ENCODE assay signal across 10 mouse cellular contexts in genomic region chr7:127616336-127616735, GRCm38 (mm10). TPM values are rescaled to one million over a fixed set of nuclear protein-coding genes. Genes with fewer than 3 reads are reported as not detected.
DNase-seq lines count a peak whose midpoint lies in the region; ATAC-seq and TF ChIP-seq lines count a peak whose summit lies in the region.
"Had no signal": no experiment of that assay in that cellular context is flagged by ENCODE, and none has a peak within 500 bp of the region (broad histone marks: within the 10 kb centered on the region; RNA-seq: fewer than 3 reads in every experiment).

No protein-coding gene starts in this region.

- H3K9ac ChIP-seq in kidney, embryonic 15.5 days = no peak overlapping the region
- no peak overlapping the region for H3K9ac ChIP-seq in forebrain, embryonic 11.5 days (ENCODE audit: low read length)
- no peak overlapping the region for H3K9ac ChIP-seq in limb, embryonic 12.5 days (replicated peaks)
- no peak overlapping the region for H3K9ac ChIP-seq in intestine, embryonic 16.5 days (ENCODE audit: low read depth, low read length)

- WGBS in kidney, embryonic 15.5 days = 62% methylated on average over 1 of the region's 1 CpGs
- WGBS in forebrain, embryonic 11.5 days = 75% methylated on average over 1 of the region's 1 CpGs
- WGBS in limb, embryonic 12.5 days = 74% methylated on average over 1 of the region's 1 CpGs
- 17% methylated on average over 1 of the region's 1 CpGs for WGBS in thymus, adult 2 months
- WGBS in intestine, embryonic 16.5 days = 56% methylated on average over 1 of the region's 1 CpGs

- no peaks in the 10 kb centered on the region for H3K27me3 ChIP-seq in kidney, embryonic 15.5 days
- no peaks in the 10 kb centered on the region for H3K27me3 ChIP-seq in forebrain, embryonic 11.5 days (ENCODE audit: control insufficient read depth, insufficient read depth, low read length)
- no peaks in the 10 kb centered on the region for H3K27me3 ChIP-seq in limb, embryonic 12.5 days
- H3K27me3 ChIP-seq in thymus, adult 2 months (ENCODE audit: control insufficient read depth, insufficient read depth, low read length) = no peaks in the 10 kb centered on the region
- H3K27me3 ChIP-seq in intestine, embryonic 16.5 days (replicated peaks; ENCODE audit: control insufficient read depth, insufficient read depth, low read length) = no peaks in the 10 kb centered on the region

- H3K4me3 ChIP-seq in kidney, embryonic 15.5 days (replicated peaks) = no peak overlapping the region; the same call in 1 of the 2 replicates
- H3K4me3 ChIP-seq in forebrain, embryonic 11.5 days (ENCODE audit: low read depth, low read length) = no peak overlapping the region
- peak overlapping the region; percentile 100; the same call in 1 of the 2 replicates for H3K4me3 ChIP-seq in limb, embryonic 12.5 days (replicated peaks)
- peak overlapping the region; percentile 12; the same call in 1 of the 2 replicates for H3K4me3 ChIP-seq in thymus, adult 2 months (ENCODE audit: control insufficient read depth, insufficient read depth, low read length)
- H3K4me3 ChIP-seq in intestine, embryonic 16.5 days (ENCODE audit: low read length) = no peak overlapping the region

- H3K36me3 ChIP-seq in kidney, embryonic 15.5 days = peaks cover 20% of the 10 kb centered on the region
- peaks cover 8% of the 10 kb centered on the region; the same call in 1 of the 2 replicates for H3K36me3 ChIP-seq in forebrain, embryonic 11.5 days (ENCODE audit: control insufficient read depth, insufficient read depth, low read length)
- H3K36me3 ChIP-seq in limb, embryonic 12.5 days = peaks cover 17% of the 10 kb centered on the region
- H3K36me3 ChIP-seq in thymus, adult 2 months (ENCODE audit: control insufficient read depth, insufficient read depth, low read length) = no peaks in the 10 kb centered on the region
- peaks cover 13% of the 10 kb centered on the region for H3K36me3 ChIP-seq in intestine, embryonic 16.5 days (ENCODE audit: control insufficient read depth, insufficient read depth, low read length)

- TF ChIP-seq POLR2A in thymus, adult 2 months (IDR thresholded peaks at IDR 0.05; ENCODE audit: control insufficient read depth, extremely low read depth, insufficient read depth, low read length, poor library complexity) = no peak

- intact Hi-C loops in left cerebral cortex, postnatal 14 days (cut with DNase I) = no loop called here

- peak overlapping the region; percentile 79; the same call in 1 of the 2 replicates for H3K4me2 ChIP-seq in kidney, embryonic 15.5 days
- peak overlapping the region; percentile 21; the same call in 1 of the 2 replicates for H3K4me2 ChIP-seq in forebrain, embryonic 11.5 days (ENCODE audit: low read depth, low read length, severe bottlenecking)
- 0 out of 2 replicates have a peak overlapping the region, but pooled peaks have one; percentile 77 for H3K4me2 ChIP-seq in limb, embryonic 12.5 days
- H3K4me2 ChIP-seq in intestine, embryonic 16.5 days (ENCODE audit: low read depth, low read length) = no peak overlapping the region

- ATAC-seq in kidney, embryonic 15.5 days (replicated peaks; ENCODE audit: low FRiP score) = no peak
- ATAC-seq in forebrain, embryonic 11.5 days (replicated peaks; ENCODE audit: low FRiP score) = no peak
- no peak for ATAC-seq in limb, embryonic 12.5 days (ENCODE audit: insufficient number of reproducible peaks, insufficient read depth, low FRiP score, low TSS enrichment, low read depth)
- no peak for ATAC-seq in intestine, embryonic 16.5 days

- H3K9me3 ChIP-seq in kidney, embryonic 15.5 days (replicated peaks) = no peaks in the 10 kb centered on the region
- no peaks in the 10 kb centered on the region for H3K9me3 ChIP-seq in forebrain, embryonic 11.5 days (ENCODE audit: control insufficient read depth, low read length)
- peaks cover 6% of the 10 kb centered on the region; the same call in 1 of the 2 replicates for H3K9me3 ChIP-seq in limb, embryonic 12.5 days
- no peaks in the 10 kb centered on the region for H3K9me3 ChIP-seq in intestine, embryonic 16.5 days (ENCODE audit: control insufficient read depth, low read length)

- no peak for DNase-seq in kidney, postnatal 4 days
- no peak for DNase-seq in forebrain, embryonic 11.5 days (ENCODE audit: low spot score)
- peak; percentile 56 for DNase-seq in thymus, adult 2 months
- DNase-seq in left cerebral cortex, postnatal 14 days (ENCODE audit: low spot score in 2 of 2) = no peak
- DNase-seq in kidney, postnatal 36 days = no peak
- DNase-seq: heart, adult 11 months; liver had no signal

- H3K27ac ChIP-seq in kidney, embryonic 15.5 days = peak overlapping the region; percentile 45; the same call in 1 of the 2 replicates
- H3K27ac ChIP-seq in forebrain, embryonic 11.5 days (ENCODE audit: low read depth, low read length) = no peak overlapping the region
- H3K27ac ChIP-seq in limb, embryonic 12.5 days = no peak overlapping the region
- peak overlapping the region; percentile 96 for H3K27ac ChIP-seq in thymus, adult 2 months (ENCODE audit: control insufficient read depth, insufficient read depth, low read length)
- H3K27ac ChIP-seq in intestine, embryonic 16.5 days (ENCODE audit: low read length) = no peak overlapping the region

- H3K4me1 ChIP-seq in kidney, embryonic 15.5 days = peaks cover 20% of the 10 kb centered on the region
- peaks cover 14% of the 10 kb centered on the region; the same call in 1 of the 2 replicates for H3K4me1 ChIP-seq in forebrain, embryonic 11.5 days (replicated peaks; ENCODE audit: control insufficient read depth, insufficient read depth, low read length)
- H3K4me1 ChIP-seq in limb, embryonic 12.5 days (replicated peaks) = peaks cover 15% of the 10 kb centered on the region
- peaks cover 19% of the 10 kb centered on the region for H3K4me1 ChIP-seq in thymus, adult 2 months (replicated peaks; ENCODE audit: control insufficient read depth, insufficient read depth, low read length)
- H3K4me1 ChIP-seq in intestine, embryonic 16.5 days (ENCODE audit: control insufficient read depth, insufficient read depth, low read length) = peaks cover 6% of the 10 kb centered on the region

- TF ChIP-seq CTCF in thymus, adult 2 months (IDR thresholded peaks at IDR 0.05; ENCODE audit: borderline replicate concordance, control insufficient read depth, extremely low read depth, insufficient read depth, low read length, poor library complexity) = no peak

RNA-seq across cellular contexts. Expression of gene Zfp629, which starts 0.7 kb away (rescaled TPM):
- polyA plus RNA-seq in kidney, embryonic 15.5 days (2015; fragmentation: Nextera tagmentation; extraction: Ambion mirVana) = 17.2 and 18.9 TPM in 2 replicates
- 33.4 and 36.6 TPM in 2 replicates for polyA plus RNA-seq in forebrain, embryonic 11.5 days (2014; fragmentation: Nextera tagmentation; extraction: Ambion mirVana)
- 26.1 and 30.1 TPM in 2 replicates for polyA plus RNA-seq in limb, embryonic 12.5 days (2016; fragmentation: Nextera tagmentation; extraction: Ambion mirVana)
- polyA plus RNA-seq in thymus, adult 2 months (2012; rRNA removed) = 27.7 and 33.1 TPM in 2 replicates
- 7.9 and 8.5 TPM in 2 replicates for polyA plus RNA-seq in intestine, embryonic 16.5 days (2015; fragmentation: Nextera tagmentation; extraction: Ambion mirVana)
- total RNA-seq in left cerebral cortex, postnatal 14 days (2021) = 10 to 100 TPM; 24.1 to 25.7 TPM

RNA-seq across cellular contexts. Expression of gene Rnf40, which starts 27.8 kb away (rescaled TPM):
- polyA plus RNA-seq in kidney, embryonic 15.5 days (2015; fragmentation: Nextera tagmentation; extraction: Ambion mirVana) = 47.2 and 48.3 TPM in 2 replicates
- polyA plus RNA-seq in forebrain, embryonic 11.5 days (2014; fragmentation: Nextera tagmentation; extraction: Ambion mirVana) = 59.1 and 66.3 TPM in 2 replicates
- polyA plus RNA-seq in limb, embryonic 12.5 days (2016; fragmentation: Nextera tagmentation; extraction: Ambion mirVana) = 61.6 and 66.6 TPM in 2 replicates
- polyA plus RNA-seq in thymus, adult 2 months (2012; rRNA removed) = 65.9 and 67.4 TPM in 2 replicates
- polyA plus RNA-seq in intestine, embryonic 16.5 days (2015; fragmentation: Nextera tagmentation; extraction: Ambion mirVana) = 34.3 and 35.2 TPM in 2 replicates
- total RNA-seq in left cerebral cortex, postnatal 14 days (2021) = 10 to 100 TPM; 69.5 to 74.7 TPM

RNA-seq across cellular contexts. Expression of gene Ccdc189, which starts 27.9 kb away (rescaled TPM):
- 14.1 and 16.4 TPM in 2 replicates for polyA plus RNA-seq in kidney, embryonic 15.5 days (2015; fragmentation: Nextera tagmentation; extraction: Ambion mirVana)
- 13.5 and 17.7 TPM in 2 replicates for polyA plus RNA-seq in forebrain, embryonic 11.5 days (2014; fragmentation: Nextera tagmentation; extraction: Ambion mirVana)
- 12.1 and 13.1 TPM in 2 replicates for polyA plus RNA-seq in limb, embryonic 12.5 days (2016; fragmentation: Nextera tagmentation; extraction: Ambion mirVana)
- polyA plus RNA-seq in thymus, adult 2 months (2012; rRNA removed) = 1.5 and 2.9 TPM in 2 replicates
- 4.8 and 5.2 TPM in 2 replicates for polyA plus RNA-seq in intestine, embryonic 16.5 days (2015; fragmentation: Nextera tagmentation; extraction: Ambion mirVana)
- total RNA-seq in left cerebral cortex, postnatal 14 days (2021) = 10 to 100 TPM in 1 of 2 experiments, 1 to 10 TPM in 1; 9.5 to 11.3 TPM

RNA-seq across cellular contexts. Expression of gene Phkg2, which starts 43.2 kb away (rescaled TPM):
- polyA plus RNA-seq in kidney, embryonic 15.5 days (2015; fragmentation: Nextera tagmentation; extraction: Ambion mirVana) = 34.6 and 42.5 TPM in 2 replicates
- 57.9 and 60.5 TPM in 2 replicates for polyA plus RNA-seq in forebrain, embryonic 11.5 days (2014; fragmentation: Nextera tagmentation; extraction: Ambion mirVana)
- 40.4 and 42.2 TPM in 2 replicates for polyA plus RNA-seq in limb, embryonic 12.5 days (2016; fragmentation: Nextera tagmentation; extraction: Ambion mirVana)
- 193 and 202 TPM in 2 replicates for polyA plus RNA-seq in thymus, adult 2 months (2012; rRNA removed)
- polyA plus RNA-seq in intestine, embryonic 16.5 days (2015; fragmentation: Nextera tagmentation; extraction: Ambion mirVana) = 35.7 and 37.7 TPM in 2 replicates
- 10 to 100 TPM; 71.5 to 75.9 TPM for total RNA-seq in left cerebral cortex, postnatal 14 days (2021)

RNA-seq across cellular contexts. Expression of gene Tmem265, which starts 55.1 kb away (rescaled TPM):
- 8.7 and 10.4 TPM in 2 replicates for polyA plus RNA-seq in kidney, embryonic 15.5 days (2015; fragmentation: Nextera tagmentation; extraction: Ambion mirVana)
- 10.2 and 13.0 TPM in 2 replicates for polyA plus RNA-seq in forebrain, embryonic 11.5 days (2014; fragmentation: Nextera tagmentation; extraction: Ambion mirVana)
- polyA plus RNA-seq in limb, embryonic 12.5 days (2016; fragmentation: Nextera tagmentation; extraction: Ambion mirVana) = 5.3 and 8.1 TPM in 2 replicates
- polyA plus RNA-seq in thymus, adult 2 months (2012; rRNA removed) = 12.5 and 12.8 TPM in 2 replicates
- 5.1 and 7.7 TPM in 2 replicates for polyA plus RNA-seq in intestine, embryonic 16.5 days (2015; fragmentation: Nextera tagmentation; extraction: Ambion mirVana)
- total RNA-seq in left cerebral cortex, postnatal 14 days (2021) = 1 to 10 TPM; 2.3 to 3.2 TPM

Comparison
In these comparisons a context has a peak if more than half of its experiments do, and no peak if none do; other contexts are left out.
1. H3K27ac ChIP-seq: peak in kidney, embryonic 15.5 days (single experiment) and thymus, adult 2 months (single experiment); none in forebrain, embryonic 11.5 days (single experiment), limb, embryonic 12.5 days (single experiment) and intestine, embryonic 16.5 days (single experiment).
2. H3K4me3 ChIP-seq: peak in limb, embryonic 12.5 days (single experiment) and thymus, adult 2 months (single experiment); none in kidney, embryonic 15.5 days (single experiment), forebrain, embryonic 11.5 days (single experiment) and intestine, embryonic 16.5 days (single experiment).